Mouse (Mus musculus) brain, embryonic 18.5 days (tissue): ENCODE measurements around the gene Adk.

Experiments
- DNase-seq: peaks from one replicate; pipeline ENCODE4 v3.0.0-alpha.2; 2012; ENCODE audit warnings: low read depth, low spot score

The Adk gene

DNA sequence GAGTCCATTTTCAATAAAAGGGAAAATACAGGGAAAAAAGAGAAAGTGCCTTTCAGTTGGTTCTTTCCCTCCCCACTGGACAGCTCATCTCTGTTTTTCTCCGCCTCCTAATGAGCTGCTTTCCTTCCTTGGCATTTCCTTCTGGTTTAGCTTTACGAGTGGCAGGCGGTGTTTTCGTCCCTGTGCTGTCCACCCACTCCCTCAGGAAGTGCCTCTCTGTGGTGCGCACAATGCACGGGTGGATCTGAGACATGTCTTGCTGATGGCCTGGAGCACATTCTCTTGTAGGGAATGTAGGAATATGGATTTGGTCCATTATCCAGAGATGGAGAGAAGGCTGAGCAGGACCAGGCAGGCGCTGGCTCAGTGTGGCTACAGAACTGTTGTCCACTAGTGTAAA lies 47.0 kb downstream of the Adk start:
- DNase-seq = no peak

DNA sequence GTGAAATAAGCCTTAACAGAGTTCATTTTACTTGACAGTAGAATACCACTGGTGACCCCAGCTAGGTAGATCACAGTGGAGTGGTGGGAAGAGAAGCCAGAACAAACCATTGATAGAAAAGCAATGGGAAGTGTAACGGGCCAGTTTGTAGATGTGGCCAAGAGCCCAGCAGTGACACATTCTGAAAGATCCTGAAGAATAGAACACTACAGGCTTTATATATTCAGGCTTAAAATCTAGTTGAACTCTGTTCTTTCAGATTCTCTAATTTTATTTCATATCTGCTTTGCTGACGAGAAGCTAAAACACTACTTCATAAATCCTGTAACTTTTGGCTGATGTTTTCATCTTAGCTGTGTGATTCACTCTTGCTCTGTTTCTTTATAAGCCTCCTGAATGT lies 48.5 kb downstream of the Adk start:
- DNase-seq = no peak

DNA sequence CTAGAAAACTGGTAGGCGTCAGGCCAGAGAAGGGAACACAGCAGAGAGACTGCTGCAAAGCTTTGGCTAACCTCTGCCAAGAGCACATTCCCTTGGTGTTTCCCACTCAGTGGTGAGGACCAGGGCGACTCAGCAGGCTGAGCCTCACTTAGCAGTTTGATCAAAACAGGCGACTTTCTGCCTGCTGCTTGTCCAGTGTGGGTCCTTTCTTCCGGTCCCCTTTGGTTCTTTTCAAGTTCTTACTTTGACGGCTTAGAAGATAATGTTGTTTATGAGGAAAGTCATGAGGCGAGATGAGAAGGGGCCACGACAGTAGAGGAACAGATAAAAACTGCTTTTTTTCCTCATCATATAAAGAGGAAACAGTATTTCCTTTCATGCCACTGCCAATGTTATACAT lies 49.2 kb downstream of the Adk start:
- DNase-seq = no peak

DNA sequence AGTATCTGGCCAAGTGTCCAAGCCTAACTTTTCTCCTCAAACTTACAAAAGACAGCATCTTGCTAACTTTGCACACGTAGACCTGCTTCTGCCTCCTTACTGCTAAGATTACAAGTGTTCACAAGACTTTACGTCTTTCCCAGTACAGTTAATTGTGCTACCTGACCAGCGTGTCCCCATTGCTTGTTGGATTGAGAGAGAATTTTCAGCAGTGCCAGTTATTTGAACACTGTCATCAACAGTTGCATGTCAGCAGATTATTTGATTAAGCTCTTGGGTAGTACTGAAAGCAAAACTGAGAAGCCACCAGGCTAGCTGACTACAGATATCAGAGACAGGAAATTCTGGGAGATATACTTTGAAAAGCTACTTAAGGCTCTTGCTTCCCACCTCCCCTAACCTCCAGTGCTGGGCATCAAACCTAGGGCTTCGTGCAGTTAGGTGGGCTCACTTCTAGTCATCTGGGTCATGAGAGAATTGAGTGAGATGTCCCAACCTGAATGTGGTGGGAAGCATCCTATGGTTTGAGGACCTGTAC lies 50.4 kb downstream of the Adk start:
- DNase-seq = no peak

- DNase-seq = no peak
Measured at GRCm38 (mm10) chr14:21105049-21105448, 52.7 kb downstream of the Adk start.

GRCm38 (mm10) chr14:21106582-21106981 lies 54.2 kb downstream of the Adk start:
- no peak for DNase-seq

- no peak for DNase-seq
Measured at GRCm38 (mm10) chr14:21107551-21107950, 55.2 kb downstream of the Adk start.

- DNase-seq = no peak
Measured at GRCm38 (mm10) chr14:21110492-21110891, 58.1 kb downstream of the Adk start.

GRCm38 (mm10) chr14:21111500-21111899 lies 59.1 kb downstream of the Adk start:
- DNase-seq = no peak

DNA sequence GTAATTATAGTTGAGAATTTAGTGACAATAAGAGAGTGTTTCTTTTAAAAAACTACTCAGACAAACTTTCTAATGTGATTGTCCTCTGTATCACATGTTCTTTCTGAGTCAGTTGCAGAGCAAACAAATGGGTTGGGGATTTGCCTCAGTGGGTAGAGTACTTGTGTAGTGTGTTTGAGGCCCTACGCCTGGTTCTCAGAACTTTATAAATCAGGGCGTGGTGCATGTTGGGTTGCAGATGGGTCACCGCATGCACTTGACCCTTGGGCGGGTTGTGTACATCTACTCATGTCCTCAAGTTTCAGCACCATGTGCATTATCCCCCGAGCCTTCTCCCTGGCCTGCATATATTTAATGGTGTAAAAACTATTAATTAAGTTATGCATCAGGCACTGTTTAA lies 59.8 kb downstream of the Adk start:
- no peak for DNase-seq

- DNase-seq = no peak
Measured at GRCm38 (mm10) chr14:21112742-21113141, 60.4 kb downstream of the Adk start.

GRCm38 (mm10) chr14:21114339-21114738 lies 62.0 kb downstream of the Adk start:
- no peak for DNase-seq

GRCm38 (mm10) chr14:21115318-21115717 lies 62.9 kb downstream of the Adk start:
- DNase-seq = no peak

- no peak for DNase-seq
Measured at GRCm38 (mm10) chr14:21115888-21116460, 63.6 kb downstream of the Adk start.

- DNase-seq = no peak
Measured at GRCm38 (mm10) chr14:21118095-21118494, 65.7 kb downstream of the Adk start.

DNA sequence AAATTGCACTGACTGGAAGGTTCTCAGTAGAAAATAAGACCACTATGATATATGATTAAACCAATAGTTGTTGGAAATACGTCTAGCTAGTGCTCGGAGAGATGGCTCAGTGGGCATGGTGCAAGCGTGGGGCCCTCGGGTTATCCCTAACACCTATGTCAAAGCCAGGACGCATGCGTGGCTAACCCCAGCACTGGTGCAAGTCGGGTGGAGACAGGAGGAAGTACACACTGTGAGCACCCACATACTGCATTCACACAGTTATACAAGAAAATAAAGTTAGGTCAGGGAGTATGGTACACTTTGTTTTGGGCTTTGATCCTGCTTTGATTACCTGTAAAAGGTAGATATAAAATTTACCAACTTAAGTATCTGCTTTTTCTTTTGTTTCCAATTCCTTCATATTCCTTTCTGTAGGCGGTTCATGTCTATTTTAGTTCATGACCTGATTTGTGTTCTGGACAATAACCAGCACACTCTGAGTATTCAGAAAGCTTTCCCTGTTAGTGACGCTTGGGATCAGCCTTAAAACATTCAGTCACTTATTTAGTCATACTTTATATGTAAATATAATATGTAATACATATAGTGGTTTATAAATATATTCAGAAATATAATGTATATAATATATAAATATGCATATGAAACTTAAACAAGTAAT lies 67.4 kb downstream of the Adk start:
- no peak for DNase-seq

GRCm38 (mm10) chr14:21120473-21120872 lies 68.1 kb downstream of the Adk start:
- peak; percentile 20 for DNase-seq

DNA sequence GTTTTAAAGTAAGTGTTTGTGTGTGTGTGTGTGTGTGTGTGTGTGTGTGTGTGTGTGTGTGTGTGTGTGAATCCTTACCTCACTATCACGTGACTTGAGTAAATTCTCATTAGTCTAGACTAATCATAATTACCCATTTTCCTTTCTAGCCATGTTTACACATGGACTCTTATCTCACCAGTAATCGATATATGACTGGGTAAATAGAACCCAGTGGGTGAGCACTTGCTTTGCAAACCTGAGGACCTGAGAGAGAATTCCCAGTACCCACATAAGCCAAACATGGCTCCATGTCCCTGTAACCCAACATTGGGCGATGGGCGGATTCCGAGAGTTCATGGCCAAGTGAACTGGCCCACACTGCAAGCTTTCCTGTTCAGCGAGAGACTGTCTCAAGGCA lies 74.8 kb downstream of the Adk start:
- DNase-seq = no peak

DNA sequence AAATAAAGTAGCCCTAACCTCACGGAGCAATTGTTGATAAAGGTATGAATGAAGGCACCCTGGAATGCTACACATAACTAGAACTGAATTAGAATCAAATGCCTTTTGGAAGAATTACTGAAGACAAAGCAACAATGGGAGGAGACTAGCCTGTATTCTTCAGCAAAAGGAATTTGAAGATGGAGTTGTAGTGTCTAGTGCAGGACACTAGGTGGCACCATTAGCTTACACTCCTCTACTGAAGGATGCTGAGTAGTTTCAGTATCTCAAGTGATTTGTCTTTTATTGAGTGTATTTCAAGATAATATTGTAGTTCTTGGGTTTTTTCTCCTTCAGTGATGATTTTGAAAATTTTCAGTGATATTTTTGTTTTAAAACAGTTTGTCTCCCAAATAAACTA lies 84.5 kb downstream of the Adk start:
- peak; percentile 73 for DNase-seq

- no peak for DNase-seq
Measured at GRCm38 (mm10) chr14:21142603-21143002, 90.2 kb downstream of the Adk start.

- peak; percentile 12 for DNase-seq
Measured at GRCm38 (mm10) chr14:21143406-21144115, 91.2 kb downstream of the Adk start.

DNA sequence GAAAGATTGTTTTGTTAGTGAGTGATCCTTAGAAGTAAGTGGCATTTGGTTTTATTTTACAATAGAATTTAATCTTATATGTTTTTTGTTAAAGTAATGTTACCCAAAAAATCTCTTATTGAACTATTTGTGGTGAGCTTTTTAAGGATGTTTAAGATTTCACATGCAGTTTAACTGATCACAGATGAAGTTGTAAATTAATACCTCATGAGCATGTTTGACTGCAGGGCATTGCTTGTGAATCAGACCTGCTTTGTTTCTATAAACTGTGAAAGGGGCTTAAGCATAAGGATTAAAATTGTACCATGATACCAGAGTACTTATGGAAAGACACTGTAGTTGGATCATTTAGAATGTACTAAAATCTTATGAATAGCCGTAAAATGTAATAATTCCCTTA lies 94.8 kb downstream of the Adk start:
- no peak for DNase-seq

- DNase-seq = no peak
Measured at GRCm38 (mm10) chr14:21150301-21150700, 97.9 kb downstream of the Adk start.
